Comparison of ENCODE assay signal across 8 mouse cellular contexts in genomic region chr4:152038985-152039830, GRCm38 (mm10). TPM values are rescaled to one million over a fixed set of nuclear protein-coding genes. Genes with fewer than 3 reads are reported as not detected.
A peak's percentile ranks its signal among the peaks of the same experiment; 100 is the strongest.
DNase-seq lines count a peak whose midpoint lies in the region; ATAC-seq lines count a peak whose summit lies in the region.

Nol9 (plus strand) TSS chr4:152039321.

- H3K9ac ChIP-seq in hindbrain, embryonic 13.5 days: peak within 1 kb of the TSS; percentile 96

- H3K36me3 ChIP-seq in hindbrain, embryonic 13.5 days: peaks cover 32% of the 10 kb centered on the region

- no peaks in the 10 kb centered on the region for H3K9me3 ChIP-seq in hindbrain, embryonic 13.5 days

- H3K27me3 ChIP-seq in hindbrain, embryonic 13.5 days: no peaks in the 10 kb centered on the region

- WGBS in hindbrain, embryonic 13.5 days: under 1% methylated on average over 85 of the region's 86 CpGs

- peak; percentile 86 for ATAC-seq in hindbrain, embryonic 13.5 days (ENCODE audit: low FRiP score)

- peak; percentile 93 for DNase-seq in NIH3T3 (ENCODE audit: low read depth)
- DNase-seq in cerebellum, postnatal 10 days: peak; percentile 98
- peak; percentile 80 to 91 for DNase-seq in frontal cortex, postnatal 14 days (ENCODE audit: low spot score in 2 of 2)
- DNase-seq in layer of hippocampus, postnatal 25 days (ENCODE audit: extremely low spot score in 1 of 2, low spot score in 1 of 2): peak; percentile 95 to 97
- DNase-seq in lung, postnatal 25 days (ENCODE audit: low spot score): peak; percentile 92
- DNase-seq in retina, embryonic 14.5 days (ENCODE audit: low spot score): peak; percentile 96
- peak; percentile 98 for DNase-seq in thymus, postnatal 4 days

- peak within 1 kb of the TSS; percentile 84 for H3K4me2 ChIP-seq in hindbrain, embryonic 13.5 days

- H3K4me3 ChIP-seq in hindbrain, embryonic 13.5 days: peak within 1 kb of the TSS; percentile 99

- peaks cover 25% of the 10 kb centered on the region for H3K4me1 ChIP-seq in hindbrain, embryonic 13.5 days (replicated peaks)

- peak within 1 kb of the TSS; percentile 48; the same call in 1 of the 2 replicates for H3K27ac ChIP-seq in hindbrain, embryonic 13.5 days

RNA-seq across cellular contexts. Expression of gene Nol9, which starts in this region (rescaled TPM):
- polyA plus RNA-seq in hindbrain, embryonic 13.5 days (2015; fragmentation: Nextera tagmentation; extraction: Ambion mirVana): 23.3 and 25.8 TPM in 2 replicates
- 10 to 100 TPM; 20.9 to 22.3 TPM for total RNA-seq in layer of hippocampus, postnatal 25 days (2021)

Comparison
In these comparisons a context has a peak if more than half of its experiments do, and no peak if none do; other contexts are left out.
1. Peak in every context shown above with its lines: DNase-seq, ATAC-seq, H3K4me3 ChIP-seq and H3K27ac ChIP-seq.